Mouse (Mus musculus): ENCODE measurements around the gene Hoxc4. TPM values are rescaled to one million over a fixed set of nuclear protein-coding genes. Genes with fewer than 3 reads are reported as not detected.

Hoxc4 gene
- polyA plus RNA-seq, 1 experiment from 2014 or later, result not detected

DNA sequence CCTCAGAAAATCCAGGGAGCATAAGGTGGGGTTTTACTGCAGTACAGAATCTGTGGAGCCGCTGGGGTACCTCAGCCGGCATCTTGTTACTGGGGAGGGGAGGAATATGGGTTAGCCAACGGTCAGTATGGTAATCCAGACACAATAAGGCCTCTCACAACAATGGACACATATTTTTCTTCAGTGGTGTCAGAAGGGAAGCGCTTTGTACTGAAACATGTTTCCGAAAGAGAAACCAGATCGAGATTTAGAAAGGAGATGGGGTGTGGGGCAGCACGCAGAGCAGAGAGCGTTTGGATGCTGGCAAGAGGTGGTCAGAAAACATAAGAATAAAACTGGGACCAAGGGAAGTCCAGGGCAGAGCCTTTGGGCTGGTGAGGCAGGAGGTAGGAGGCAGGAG, 11.4 kb downstream of the Hoxc4 start:
- Histone ChIP-seq H3K4me1 (ENCODE audit: control insufficient read depth, insufficient read depth, low read length) (no peaks in the 10 kb centered on the region), H3K27me3 (ENCODE audit: control insufficient read depth, insufficient read depth, low read length) (peaks cover 97% of the 10 kb centered on the region), H3K36me3 (ENCODE audit: control insufficient read depth, insufficient read depth, low read length) (no peaks in the 10 kb centered on the region), H3K9ac (replicated peaks; ENCODE audit: low read length) (no peak overlapping the region), H3K27ac (replicated peaks; ENCODE audit: low read depth, low read length) (no peak overlapping the region), H3K4me3 (replicated peaks; ENCODE audit: low read depth, low read length) (no peak overlapping the region), H3K9me3 (ENCODE audit: control insufficient read depth, low read length) (no peaks in the 10 kb centered on the region), H3K4me2 (ENCODE audit: low read length) (no peak overlapping the region)
- 1% methylated on average over 8 of the region's 8 CpGs for WGBS
- DNase-seq (no peak), ATAC-seq (ENCODE audit: low FRiP score, low TSS enrichment) (no peak)

DNA sequence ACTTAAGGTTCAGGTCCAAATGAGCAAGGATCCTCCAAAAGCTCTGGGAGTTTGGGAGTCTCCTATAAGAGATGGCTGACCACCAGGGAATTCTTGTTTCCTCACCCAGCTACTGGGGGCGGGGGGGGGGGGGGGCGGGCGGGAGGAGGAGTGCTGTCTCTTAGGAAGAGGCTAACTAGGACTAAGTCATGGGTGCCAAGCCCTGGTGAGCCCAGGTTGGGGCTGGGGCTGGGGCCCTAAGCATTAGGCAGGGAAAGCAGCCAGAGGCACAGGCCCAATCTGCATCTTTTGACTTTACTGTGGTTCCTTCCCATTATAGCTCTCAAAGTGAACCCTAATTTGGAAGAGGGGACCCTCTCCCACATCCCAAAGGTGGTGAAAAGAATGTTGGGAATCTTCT, 13.4 kb downstream of the Hoxc4 start:
- Histone ChIP-seq H3K4me3 (replicated peaks; ENCODE audit: low read depth, low read length) (no peak overlapping the region), H3K36me3 (ENCODE audit: control insufficient read depth, insufficient read depth, low read length) (no peaks in the 10 kb centered on the region), H3K9me3 (ENCODE audit: control insufficient read depth, low read length) (no peaks in the 10 kb centered on the region), H3K4me1 (ENCODE audit: control insufficient read depth, insufficient read depth, low read length) (no peaks in the 10 kb centered on the region), H3K9ac (replicated peaks; ENCODE audit: low read length) (no peak overlapping the region), H3K4me2 (ENCODE audit: low read length) (no peak overlapping the region), H3K27me3 (ENCODE audit: control insufficient read depth, insufficient read depth, low read length) (peaks cover 97% of the 10 kb centered on the region), H3K27ac (replicated peaks; ENCODE audit: low read depth, low read length) (no peak overlapping the region)
- no peak for ATAC-seq (ENCODE audit: low FRiP score, low TSS enrichment)
- no peak for DNase-seq
- 0% methylated on average over 2 of the region's 3 CpGs for WGBS

GRCm38 (mm10) chr15:103032646-103033575, 14.2 kb downstream of the Hoxc4 start:
- peaks cover 97% of the 10 kb centered on the region for H3K27me3 ChIP-seq (ENCODE audit: control insufficient read depth, insufficient read depth, low read length)
- no peak overlapping the region for H3K4me3 ChIP-seq (replicated peaks; ENCODE audit: low read depth, low read length)
- H3K4me1 ChIP-seq (ENCODE audit: control insufficient read depth, insufficient read depth, low read length), result no peaks in the 10 kb centered on the region
- no peak overlapping the region for H3K4me2 ChIP-seq (ENCODE audit: low read length)
- no peaks in the 10 kb centered on the region for H3K9me3 ChIP-seq (ENCODE audit: control insufficient read depth, low read length)
- no peak overlapping the region for H3K27ac ChIP-seq (replicated peaks; ENCODE audit: low read depth, low read length)
- H3K36me3 ChIP-seq (ENCODE audit: control insufficient read depth, insufficient read depth, low read length), result no peaks in the 10 kb centered on the region
- 2% methylated on average over 26 of the region's 26 CpGs for WGBS
- H3K9ac ChIP-seq (replicated peaks; ENCODE audit: low read length), result no peak overlapping the region
- ATAC-seq (ENCODE audit: low FRiP score, low TSS enrichment) (no peak), DNase-seq (no peak)

GRCm38 (mm10) chr15:103034043-103034806, 15.5 kb downstream of the Hoxc4 start:
- no peaks in the 10 kb centered on the region for H3K36me3 ChIP-seq (ENCODE audit: control insufficient read depth, insufficient read depth, low read length)
- no peak overlapping the region for H3K27ac ChIP-seq (replicated peaks; ENCODE audit: low read depth, low read length)
- H3K27me3 ChIP-seq (ENCODE audit: control insufficient read depth, insufficient read depth, low read length), result peaks cover 97% of the 10 kb centered on the region
- H3K4me2 ChIP-seq (ENCODE audit: low read length), result peak overlapping the region; percentile 19; the same call in 1 of the 2 replicates
- DNase-seq (no peak), ATAC-seq (ENCODE audit: low FRiP score, low TSS enrichment) (no peak)
- peak overlapping the region; percentile 5; the same call in 1 of the 2 replicates for H3K4me3 ChIP-seq (replicated peaks; ENCODE audit: low read depth, low read length)
- no peaks in the 10 kb centered on the region for H3K4me1 ChIP-seq (ENCODE audit: control insufficient read depth, insufficient read depth, low read length)
- WGBS, result under 1% methylated on average over 24 of the region's 24 CpGs
- H3K9me3 ChIP-seq (ENCODE audit: control insufficient read depth, low read length), result no peaks in the 10 kb centered on the region
- H3K9ac ChIP-seq (replicated peaks; ENCODE audit: low read length), result no peak overlapping the region

DNA sequence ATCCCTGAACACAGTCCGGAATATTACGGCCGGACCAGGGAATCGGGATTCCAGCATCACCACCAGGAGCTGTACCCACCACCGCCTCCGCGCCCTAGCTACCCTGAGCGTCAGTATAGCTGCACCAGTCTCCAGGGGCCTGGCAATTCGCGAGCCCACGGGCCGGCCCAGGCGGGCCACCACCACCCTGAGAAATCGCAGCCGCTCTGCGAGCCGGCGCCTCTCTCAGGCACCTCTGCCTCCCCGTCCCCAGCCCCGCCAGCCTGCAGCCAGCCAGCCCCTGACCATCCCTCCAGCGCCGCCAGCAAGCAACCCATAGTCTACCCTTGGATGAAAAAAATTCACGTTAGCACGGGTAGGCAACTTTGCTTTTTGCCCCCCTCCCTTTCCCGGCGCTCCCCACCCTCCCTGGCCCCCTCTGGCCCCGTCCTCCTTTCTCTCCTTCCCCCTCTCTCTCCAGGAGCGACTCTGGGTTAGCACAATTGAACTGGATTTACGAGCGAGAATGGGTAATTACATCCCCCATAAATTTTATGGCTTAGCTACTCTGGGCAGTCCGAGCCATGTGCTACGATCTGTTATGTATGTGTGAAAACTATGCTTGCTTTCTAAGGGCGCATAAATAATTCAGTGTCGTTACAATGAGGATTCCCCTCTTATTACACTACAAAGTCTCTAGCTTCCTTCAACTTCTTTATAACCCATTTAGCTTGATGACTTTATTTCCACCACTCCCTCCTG, 16.2 kb downstream of the Hoxc4 start:
- no peak for ATAC-seq (ENCODE audit: low FRiP score, low TSS enrichment)
- Histone ChIP-seq H3K4me2 (ENCODE audit: low read length) (peak overlapping the region; percentile 19; the same call in 1 of the 2 replicates), H3K4me1 (ENCODE audit: control insufficient read depth, insufficient read depth, low read length) (no peaks in the 10 kb centered on the region), H3K27ac (replicated peaks; ENCODE audit: low read depth, low read length) (no peak overlapping the region), H3K4me3 (replicated peaks; ENCODE audit: low read depth, low read length) (peak overlapping the region; percentile 5; the same call in 1 of the 2 replicates), H3K27me3 (ENCODE audit: control insufficient read depth, insufficient read depth, low read length) (peaks cover 97% of the 10 kb centered on the region), H3K9ac (replicated peaks; ENCODE audit: low read length) (no peak overlapping the region), H3K9me3 (ENCODE audit: control insufficient read depth, low read length) (no peaks in the 10 kb centered on the region), H3K36me3 (ENCODE audit: control insufficient read depth, insufficient read depth, low read length) (no peaks in the 10 kb centered on the region)
- no peak for DNase-seq
- WGBS, result under 1% methylated on average over 34 of the region's 34 CpGs

DNA sequence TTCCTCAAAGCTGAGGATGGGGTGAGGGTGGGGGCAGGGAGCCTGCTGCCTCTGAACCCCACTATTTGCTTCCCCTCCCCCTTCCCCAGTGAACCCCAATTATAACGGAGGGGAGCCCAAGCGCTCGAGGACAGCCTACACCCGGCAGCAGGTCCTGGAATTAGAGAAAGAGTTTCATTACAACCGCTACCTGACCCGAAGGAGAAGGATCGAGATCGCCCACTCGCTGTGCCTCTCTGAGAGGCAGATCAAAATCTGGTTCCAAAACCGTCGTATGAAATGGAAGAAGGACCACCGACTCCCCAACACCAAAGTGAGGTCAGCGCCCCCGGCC, 16.8 kb downstream of the Hoxc4 start:
- Histone ChIP-seq H3K36me3 (ENCODE audit: control insufficient read depth, insufficient read depth, low read length) (no peaks in the 10 kb centered on the region), H3K27ac (replicated peaks; ENCODE audit: low read depth, low read length) (no peak overlapping the region), H3K9me3 (ENCODE audit: control insufficient read depth, low read length) (no peaks in the 10 kb centered on the region), H3K4me3 (replicated peaks; ENCODE audit: low read depth, low read length) (no peak overlapping the region), H3K9ac (replicated peaks; ENCODE audit: low read length) (no peak overlapping the region), H3K4me1 (ENCODE audit: control insufficient read depth, insufficient read depth, low read length) (no peaks in the 10 kb centered on the region), H3K27me3 (ENCODE audit: control insufficient read depth, insufficient read depth, low read length) (peaks cover 97% of the 10 kb centered on the region), H3K4me2 (ENCODE audit: low read length) (no peak overlapping the region)
- ATAC-seq (ENCODE audit: low FRiP score, low TSS enrichment), result no peak
- no peak for DNase-seq
- 0% methylated on average over 14 of the region's 14 CpGs for WGBS

- no peak overlapping the region for H3K4me3 ChIP-seq (replicated peaks; ENCODE audit: low read depth, low read length)
- H3K27me3 ChIP-seq (ENCODE audit: control insufficient read depth, insufficient read depth, low read length), result peaks cover 97% of the 10 kb centered on the region
- H3K9me3 ChIP-seq (ENCODE audit: control insufficient read depth, low read length), result no peaks in the 10 kb centered on the region
- H3K9ac ChIP-seq (replicated peaks; ENCODE audit: low read length), result no peak overlapping the region
- no peaks in the 10 kb centered on the region for H3K36me3 ChIP-seq (ENCODE audit: control insufficient read depth, insufficient read depth, low read length)
- DNase-seq, result no peak
- H3K27ac ChIP-seq (replicated peaks; ENCODE audit: low read depth, low read length), result no peak overlapping the region
- no peaks in the 10 kb centered on the region for H3K4me1 ChIP-seq (ENCODE audit: control insufficient read depth, insufficient read depth, low read length)
- no peak for ATAC-seq (ENCODE audit: low FRiP score, low TSS enrichment)
- 15% methylated on average over 1 of the region's 1 CpGs for WGBS
- no peak overlapping the region for H3K4me2 ChIP-seq (ENCODE audit: low read length)
Measured at GRCm38 (mm10) chr15:103037579-103037978, 18.8 kb downstream of the Hoxc4 start.

DNA sequence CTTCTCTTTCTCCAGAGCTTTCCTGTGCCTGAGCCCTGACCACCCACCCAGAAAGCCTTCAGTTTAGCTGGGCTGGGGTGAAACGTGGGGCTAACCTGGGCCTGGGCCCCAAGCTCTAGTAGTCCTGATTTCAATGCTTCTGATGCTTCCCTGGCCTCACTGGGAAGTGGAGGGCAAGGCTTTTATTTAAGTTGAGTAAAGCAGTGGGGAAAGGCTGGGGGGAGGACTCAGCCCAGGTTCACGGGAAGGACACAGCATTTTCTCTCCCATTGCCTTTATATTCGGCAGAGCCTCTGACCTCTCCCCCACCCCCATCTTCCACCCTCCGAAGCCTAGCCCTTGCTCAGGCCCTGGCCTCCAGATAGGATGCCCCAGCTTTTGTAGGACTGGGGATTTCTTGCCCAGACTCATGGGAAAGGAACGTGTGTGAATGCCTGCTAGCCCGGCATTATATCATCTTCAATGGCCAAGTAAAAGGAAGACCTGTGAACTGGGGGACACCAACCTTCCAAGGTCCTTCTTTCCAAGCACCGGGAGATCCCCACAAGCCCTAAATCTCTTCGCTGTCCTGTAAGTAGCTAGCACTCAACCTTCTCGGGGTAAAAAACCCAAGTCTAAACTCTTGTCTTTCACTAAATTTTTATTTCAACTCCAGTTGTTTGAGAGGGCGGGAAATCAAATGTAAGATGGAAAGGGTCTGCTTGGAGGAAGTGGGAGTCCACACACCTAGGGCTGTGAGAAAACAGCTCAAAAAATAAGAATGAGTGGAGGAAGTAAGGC, 20.2 kb downstream of the Hoxc4 start:
- Histone ChIP-seq H3K27me3 (ENCODE audit: control insufficient read depth, insufficient read depth, low read length) (peaks cover 99% of the 10 kb centered on the region), H3K9ac (replicated peaks; ENCODE audit: low read length) (no peak overlapping the region), H3K9me3 (ENCODE audit: control insufficient read depth, low read length) (no peaks in the 10 kb centered on the region), H3K4me2 (ENCODE audit: low read length) (no peak overlapping the region), H3K27ac (replicated peaks; ENCODE audit: low read depth, low read length) (no peak overlapping the region), H3K4me1 (ENCODE audit: control insufficient read depth, insufficient read depth, low read length) (no peaks in the 10 kb centered on the region), H3K4me3 (replicated peaks; ENCODE audit: low read depth, low read length) (no peak overlapping the region), H3K36me3 (ENCODE audit: control insufficient read depth, insufficient read depth, low read length) (no peaks in the 10 kb centered on the region)
- DNase-seq, result no peak
- 7% methylated on average over 10 of the region's 10 CpGs for WGBS
- no peak for ATAC-seq (ENCODE audit: low FRiP score, low TSS enrichment)

Measured in midbrain, embryonic 14.5 days (tissue).